Mouse (Mus musculus) heart, embryonic 15.5 days (tissue): ENCODE results near the gene Gdap1l1. TPM values are rescaled to one million over a fixed set of nuclear protein-coding genes. Genes with fewer than 3 reads are reported as not detected.
A peak's percentile ranks its signal among the peaks of the same experiment; 100 is the strongest.
"Not testable (repeated sequence)": the region's sequence is repeated elsewhere in the genome, so short reads cannot be mapped to it uniquely, and the experiment has no call there.

Experiments
- ATAC-seq: fragments of 200-750 bp; cut with Nextera tagmentation; replicated peaks from 2 replicates; pipeline ENCODE4 v1.8.0; 2017; ENCODE audit warnings: low read depth, moderate TSS enrichment; ENCODE audit not compliant: insufficient number of reproducible peaks, insufficient read depth, low FRiP score
- H3K27ac ChIP-seq: fragments of 300-500 bp; sonication (generic); 2 replicates; pipeline ENCODE4 v1.5.1; 2015; ENCODE audit warnings: mild to moderate bottlenecking, inconsistent platforms
- H3K27me3 ChIP-seq: fragments of 300-500 bp; sonication (generic); 2 replicates; pipeline ENCODE4 v1.6.1; 2015; ENCODE audit warnings: inconsistent platforms
- H3K36me3 ChIP-seq: fragments of 300-500 bp; sonication (generic); 2 replicates; pipeline ENCODE4 v1.6.1; 2015; ENCODE audit warnings: mild to moderate bottlenecking, inconsistent platforms
- H3K4me1 ChIP-seq: fragments of 300-500 bp; sonication (generic); replicated peaks from 2 replicates; pipeline ENCODE4 v1.6.1; 2015; ENCODE audit warnings: inconsistent platforms
- H3K4me2 ChIP-seq: fragments of 300-500 bp; sonication (generic); 2 replicates; pipeline ENCODE4 v1.6.1; 2015; ENCODE audit warnings: inconsistent platforms, mild to moderate bottlenecking, moderate library complexity
- H3K4me3 ChIP-seq: fragments of 300-500 bp; sonication (generic); 2 replicates; pipeline ENCODE4 v1.5.1; 2015; ENCODE audit warnings: mild to moderate bottlenecking, inconsistent platforms
- H3K9ac ChIP-seq: fragments of 300-500 bp; sonication (generic); 2 replicates; pipeline ENCODE4 v1.6.1; 2015; ENCODE audit warnings: mild to moderate bottlenecking, inconsistent platforms
- H3K9me3 ChIP-seq: fragments of 300-500 bp; sonication (generic); replicated peaks from 2 replicates; pipeline ENCODE4 v1.6.1; 2016; ENCODE audit warnings: inconsistent platforms
- WGBS: fragments of 180-500 bp; shearing (Covaris S2); methylation state at CpG from one replicate; pipeline ENCODE4 v1.1.7; 2015; ENCODE audit warnings: mixed read lengths; 5-methylcytosine and 5-hydroxymethylcytosine counted together
- polyA plus RNA-seq: library from polyadenylated mRNA; unstranded; fragments of >200 nt; fragmentation: Nextera tagmentation; extraction: Ambion mirVana; gene quantifications from 2 replicates; pipeline ENCODE4 v1.2.1, GENCODE M21; 2015

The Gdap1l1 gene
- polyA plus RNA-seq, 1 experiment from 2014 or later, result 0.18 TPM

- Histone ChIP-seq H3K4me1 (peaks cover 3% of the 10 kb centered on the region; the same call in 1 of the 2 replicates), H3K4me2 (no peak overlapping the region), H3K27me3 (no peaks in the 10 kb centered on the region), H3K27ac (no peak overlapping the region), H3K9ac (no peak overlapping the region), H3K4me3 (no peak overlapping the region), H3K9me3 (no peaks in the 10 kb centered on the region), H3K36me3 (peaks cover 62% of the 10 kb centered on the region)
- ATAC-seq, result no peak
- 84% methylated on average over 3 of the region's 3 CpGs for WGBS
Observed at GRCm38 (mm10) chr2:163410211-163410610, 28.1 kb upstream of the Gdap1l1 start.

GRCm38 (mm10) chr2:163411344-163411743 lies 26.9 kb upstream of the Gdap1l1 start:
- H3K4me2 ChIP-seq, H3K27me3 ChIP-seq, H3K27ac ChIP-seq, H3K9ac ChIP-seq, H3K9me3 ChIP-seq, ATAC-seq, H3K4me3 ChIP-seq, H3K4me1 ChIP-seq: not testable (repeated sequence)
- WGBS, result 81% methylated on average over 3 of the region's 3 CpGs
- H3K36me3 ChIP-seq, result peaks cover 58% of the 10 kb centered on the region

- no peak for ATAC-seq
- Histone ChIP-seq H3K4me1 (peaks cover 8% of the 10 kb centered on the region; the same call in 1 of the 2 replicates), H3K36me3 (peaks cover 57% of the 10 kb centered on the region), H3K4me3 (no peak overlapping the region), H3K27ac (no peak overlapping the region), H3K9me3 (no peaks in the 10 kb centered on the region), H3K27me3 (no peaks in the 10 kb centered on the region), H3K9ac (no peak overlapping the region), H3K4me2 (no peak overlapping the region)
- 45% methylated on average over 4 of the region's 4 CpGs for WGBS
Observed at GRCm38 (mm10) chr2:163411840-163412239, 26.4 kb upstream of the Gdap1l1 start.

GRCm38 (mm10) chr2:163412419-163412818 lies 25.9 kb upstream of the Gdap1l1 start:
- 93% methylated on average over 4 of the region's 4 CpGs for WGBS
- no peak overlapping the region for H3K27ac ChIP-seq
- H3K4me1 ChIP-seq, result peaks cover 9% of the 10 kb centered on the region
- no peak overlapping the region for H3K4me2 ChIP-seq
- peaks cover 51% of the 10 kb centered on the region for H3K36me3 ChIP-seq
- no peak overlapping the region for H3K4me3 ChIP-seq
- ATAC-seq, result no peak
- H3K27me3 ChIP-seq, result no peaks in the 10 kb centered on the region
- no peak overlapping the region for H3K9ac ChIP-seq
- H3K9me3 ChIP-seq, result no peaks in the 10 kb centered on the region

- Histone ChIP-seq H3K27ac (no peak overlapping the region), H3K4me3 (no peak overlapping the region), H3K9me3 (no peaks in the 10 kb centered on the region), H3K36me3 (peaks cover 51% of the 10 kb centered on the region), H3K4me2 (no peak overlapping the region), H3K4me1 (peaks cover 15% of the 10 kb centered on the region), H3K9ac (no peak overlapping the region), H3K27me3 (no peaks in the 10 kb centered on the region)
- 90% methylated on average over 9 of the region's 9 CpGs for WGBS
- ATAC-seq, result no peak
Observed at GRCm38 (mm10) chr2:163412846-163413590, 25.3 kb upstream of the Gdap1l1 start.

GRCm38 (mm10) chr2:163417026-163417425 lies 21.2 kb upstream of the Gdap1l1 start:
- peaks cover 34% of the 10 kb centered on the region for H3K4me1 ChIP-seq
- H3K36me3 ChIP-seq, result peaks cover 15% of the 10 kb centered on the region
- H3K4me3 ChIP-seq, result no peak overlapping the region
- no peaks in the 10 kb centered on the region for H3K27me3 ChIP-seq
- no peak overlapping the region for H3K27ac ChIP-seq
- 88% methylated on average over 6 of the region's 6 CpGs for WGBS
- no peak overlapping the region for H3K4me2 ChIP-seq
- no peak overlapping the region for H3K9ac ChIP-seq
- ATAC-seq, result no peak
- no peaks in the 10 kb centered on the region for H3K9me3 ChIP-seq

- Histone ChIP-seq H3K27ac (no peak overlapping the region), H3K4me3 (peak overlapping the region; percentile 91), H3K36me3 (peaks cover 13% of the 10 kb centered on the region), H3K9ac (peak overlapping the region; percentile 91; the same call in 1 of the 2 replicates), H3K4me2 (peak overlapping the region; percentile 82), H3K27me3 (no peaks in the 10 kb centered on the region), H3K4me1 (peaks cover 34% of the 10 kb centered on the region), H3K9me3 (no peaks in the 10 kb centered on the region)
- ATAC-seq, result no peak
Observed at GRCm38 (mm10) chr2:163417830-163418229, 20.4 kb upstream of the Gdap1l1 start.

GRCm38 (mm10) chr2:163418841-163419345 lies 19.4 kb upstream of the Gdap1l1 start:
- Histone ChIP-seq H3K27me3 (no peaks in the 10 kb centered on the region), H3K4me1 (peaks cover 34% of the 10 kb centered on the region), H3K27ac (peak overlapping the region; percentile 85), H3K36me3 (peaks cover 8% of the 10 kb centered on the region), H3K4me3 (peak overlapping the region; percentile 91), H3K9ac (peak overlapping the region; percentile 91), H3K4me2 (peak overlapping the region; percentile 82), H3K9me3 (no peaks in the 10 kb centered on the region)
- under 1% methylated on average over 48 of the region's 50 CpGs for WGBS
- no peak for ATAC-seq

GRCm38 (mm10) chr2:163419346-163420045 lies 18.8 kb upstream of the Gdap1l1 start:
- peak; percentile 99 for ATAC-seq
- Histone ChIP-seq H3K36me3 (peaks cover 3% of the 10 kb centered on the region), H3K9ac (peak overlapping the region; percentile 91), H3K4me3 (peak overlapping the region; percentile 91), H3K4me2 (peak overlapping the region; percentile 82), H3K27me3 (no peaks in the 10 kb centered on the region), H3K4me1 (peaks cover 34% of the 10 kb centered on the region), H3K9me3 (no peaks in the 10 kb centered on the region), H3K27ac (peak overlapping the region; percentile 90)
- WGBS, result under 1% methylated on average over 66 of the region's 71 CpGs

- Histone ChIP-seq H3K27ac (peak overlapping the region; percentile 90), H3K4me1 (peaks cover 34% of the 10 kb centered on the region), H3K9ac (peak overlapping the region; percentile 82), H3K27me3 (no peaks in the 10 kb centered on the region), H3K36me3 (no peaks in the 10 kb centered on the region), H3K9me3 (no peaks in the 10 kb centered on the region), H3K4me2 (peak overlapping the region; percentile 73), H3K4me3 (peak overlapping the region; percentile 91)
- 14% methylated on average over 10 of the region's 10 CpGs for WGBS
- no peak for ATAC-seq
Observed at GRCm38 (mm10) chr2:163420366-163420886, 17.9 kb upstream of the Gdap1l1 start.

GRCm38 (mm10) chr2:163422895-163423660 lies 15.2 kb upstream of the Gdap1l1 start:
- no peak overlapping the region for H3K4me3 ChIP-seq
- peaks cover 20% of the 10 kb centered on the region for H3K4me1 ChIP-seq
- no peaks in the 10 kb centered on the region for H3K9me3 ChIP-seq
- H3K27ac ChIP-seq, result no peak overlapping the region
- H3K27me3 ChIP-seq, result no peaks in the 10 kb centered on the region
- WGBS, result 64% methylated on average over 9 of the region's 9 CpGs
- no peak overlapping the region for H3K9ac ChIP-seq
- ATAC-seq, result no peak
- no peak overlapping the region for H3K4me2 ChIP-seq
- no peaks in the 10 kb centered on the region for H3K36me3 ChIP-seq
